Mouse (Mus musculus) spleen, postnatal 4 days (tissue): ENCODE measurements around the gene Ppfibp1.

Experiments
- DNase-seq, 2 experiments: peaks; one replicate each; pipeline ENCODE4 v3.0.0; 2022; ENCODE audit warnings: low spot score in 2 of 2

Gene Ppfibp1

DNA sequence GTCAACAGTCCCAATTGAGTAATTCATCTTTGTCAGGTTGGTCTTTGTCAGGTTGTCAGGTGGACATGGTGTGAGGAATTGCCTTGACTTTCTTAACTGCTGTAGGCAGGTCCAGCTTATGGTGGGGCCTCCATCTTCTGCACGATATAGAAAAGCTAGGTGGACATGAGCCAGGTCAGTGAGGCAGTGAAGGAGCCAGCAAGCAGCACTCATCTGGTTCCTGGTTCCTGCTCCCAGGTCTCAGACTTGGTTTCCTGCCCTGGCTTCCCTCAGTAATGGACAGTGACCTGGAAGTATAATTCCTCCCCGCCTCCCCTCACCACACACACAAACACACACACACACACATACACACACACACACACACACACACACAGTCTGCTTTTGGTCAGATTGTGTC is 107.1 kb downstream of the Ppfibp1 start:
- DNase-seq = no peak

DNA sequence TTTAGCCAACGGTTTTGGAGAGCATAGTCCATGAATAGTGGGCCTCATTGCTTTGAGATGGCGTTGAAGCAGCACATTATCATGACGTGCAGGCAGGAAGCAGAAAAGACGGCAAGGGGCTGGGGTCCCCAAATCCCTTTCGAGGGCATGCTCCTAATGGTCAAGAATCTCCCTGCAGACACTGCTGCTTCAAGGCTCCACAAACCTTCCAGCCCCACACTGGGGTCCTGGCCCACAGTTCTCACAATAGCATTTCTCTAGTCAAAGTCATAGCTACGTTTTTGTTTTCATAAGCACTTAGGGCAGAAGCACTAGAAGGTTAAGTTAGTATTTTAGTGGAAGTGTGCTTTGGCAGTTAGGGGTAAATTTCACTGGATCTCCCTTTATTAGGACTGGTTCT is 107.6 kb downstream of the Ppfibp1 start:
- DNase-seq = no peak

GRCm38 (mm10) chr6:146997006-146997405 is 108.7 kb downstream of the Ppfibp1 start:
- DNase-seq = no peak

GRCm38 (mm10) chr6:146998710-146999109 is 110.4 kb downstream of the Ppfibp1 start:
- DNase-seq = no peak

- DNase-seq = no peak
Observed at GRCm38 (mm10) chr6:146999302-146999701, 111.0 kb downstream of the Ppfibp1 start.

DNA sequence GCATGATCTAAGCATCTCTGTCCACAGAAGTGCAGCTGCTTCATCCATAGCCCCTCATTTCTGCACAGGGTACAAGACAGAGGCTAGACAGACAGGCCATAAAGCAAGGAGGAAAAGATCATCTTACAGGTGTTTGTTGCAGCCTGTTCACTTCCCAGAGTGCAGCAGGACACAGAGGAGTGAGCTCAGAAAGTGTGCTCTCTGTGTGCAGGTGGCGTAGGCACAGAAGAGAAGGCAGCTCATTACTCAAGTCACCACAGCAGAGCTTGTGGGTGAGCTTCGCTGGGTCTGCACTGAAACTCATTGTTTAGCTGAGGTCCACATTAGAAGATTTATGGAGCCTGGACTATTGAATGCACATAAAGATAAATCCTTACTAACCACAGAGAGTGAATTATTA is 111.5 kb downstream of the Ppfibp1 start:
- no peak for DNase-seq

DNA sequence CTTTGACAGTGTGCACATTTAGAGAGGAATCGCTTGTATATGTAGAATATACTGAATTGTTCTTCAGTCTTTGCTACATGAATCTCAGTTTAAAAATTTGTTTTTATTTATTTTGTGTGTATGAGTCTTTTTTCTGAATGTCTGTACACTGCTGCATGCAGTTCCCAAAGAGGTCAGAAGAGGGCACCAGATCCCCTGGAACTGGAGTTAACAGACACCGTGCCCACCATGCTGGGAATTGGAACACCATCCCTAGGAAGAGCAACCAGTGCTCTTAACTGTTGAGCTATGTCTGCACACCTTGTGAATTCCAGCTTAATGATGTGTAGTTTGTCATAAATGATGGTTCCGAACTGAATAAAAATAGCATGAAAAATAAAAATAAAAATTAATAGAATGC is 119.9 kb downstream of the Ppfibp1 start:
- DNase-seq = peak; percentile 39 to 81

- no peak for DNase-seq
Observed at GRCm38 (mm10) chr6:147010358-147010757, 122.1 kb downstream of the Ppfibp1 start.

- no peak for DNase-seq
Observed at GRCm38 (mm10) chr6:147010811-147011520, 122.7 kb downstream of the Ppfibp1 start.

DNA sequence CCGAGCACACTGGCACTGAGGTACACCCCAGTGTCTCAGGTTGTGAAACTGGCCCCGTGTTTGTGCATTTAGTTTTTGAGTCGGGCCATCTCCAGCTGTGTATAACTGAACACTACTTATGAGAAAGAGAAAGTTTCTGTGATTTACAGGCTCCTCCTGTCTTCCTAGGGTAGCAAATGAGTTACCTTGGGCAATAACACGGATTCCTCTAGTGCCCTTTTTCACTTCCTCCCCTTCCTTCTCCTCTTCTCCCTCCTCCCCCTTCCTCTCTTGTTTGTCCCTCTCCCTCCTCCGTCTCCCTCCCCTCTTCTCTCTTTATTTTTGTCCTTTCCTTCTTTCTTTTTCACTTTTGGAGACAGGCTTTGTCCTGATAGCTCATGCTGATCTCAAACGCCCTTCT is 123.3 kb downstream of the Ppfibp1 start:
- no peak for DNase-seq

DNA sequence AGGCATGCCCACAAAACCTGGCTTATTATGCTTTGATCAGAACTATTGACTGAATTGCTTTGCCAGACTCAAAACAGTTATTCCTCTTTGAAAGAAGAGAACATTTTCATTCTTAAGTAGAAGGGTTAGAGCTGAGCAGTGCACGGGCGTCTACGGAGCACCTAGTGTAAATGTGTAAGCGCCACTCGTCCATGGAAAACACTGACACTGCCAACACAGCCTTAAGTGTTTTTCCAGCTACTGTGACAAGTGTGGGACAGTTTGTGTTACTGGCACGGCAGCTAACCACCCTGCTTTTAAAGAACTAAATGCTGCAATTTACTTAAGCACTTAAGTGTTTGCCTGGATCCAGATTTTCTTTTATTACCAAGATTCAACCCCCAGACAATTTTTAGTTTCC is 123.7 kb downstream of the Ppfibp1 start:
- DNase-seq = no peak

GRCm38 (mm10) chr6:147013546-147013945 is 125.3 kb downstream of the Ppfibp1 start:
- no peak for DNase-seq

GRCm38 (mm10) chr6:147017906-147018305 is 129.6 kb downstream of the Ppfibp1 start:
- DNase-seq = no peak

DNA sequence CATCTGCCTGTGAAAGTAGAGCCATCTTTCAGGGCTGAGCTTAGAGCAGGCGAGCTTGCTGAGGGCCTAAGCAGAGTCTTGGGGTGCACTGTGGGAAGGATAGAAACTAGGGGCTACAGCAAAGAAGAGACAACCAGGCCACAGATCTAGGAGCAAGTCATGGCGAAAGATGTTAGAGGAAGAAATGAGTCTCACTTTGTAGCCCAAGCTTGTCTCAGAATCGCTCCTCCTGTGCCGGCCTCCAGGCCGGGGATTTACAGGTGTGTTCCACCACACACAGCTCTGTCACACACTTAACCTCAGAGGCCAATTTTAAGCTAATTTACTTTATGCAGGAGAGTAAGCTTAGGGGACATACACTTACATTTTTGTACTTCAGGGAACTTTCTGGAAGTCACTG is 130.1 kb downstream of the Ppfibp1 start:
- no peak for DNase-seq

DNA sequence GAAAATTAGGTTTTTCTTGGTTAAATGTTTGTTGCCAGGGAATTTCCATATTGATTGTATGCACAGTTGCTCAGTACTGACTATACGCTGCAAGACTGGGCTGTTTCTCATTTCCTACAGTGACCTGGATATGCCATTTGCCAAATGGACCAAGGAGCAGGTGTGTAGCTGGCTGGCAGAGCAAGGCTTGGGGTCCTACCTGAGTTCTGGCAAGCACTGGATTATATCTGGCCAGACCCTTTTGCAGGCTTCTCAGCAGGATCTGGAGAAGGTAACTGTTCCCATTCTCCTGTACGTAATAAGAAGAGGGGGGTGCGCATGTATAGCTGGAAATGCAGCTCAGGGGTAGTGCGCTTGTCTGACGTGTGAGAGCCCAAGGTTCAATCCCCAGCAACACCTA is 132.9 kb downstream of the Ppfibp1 start:
- DNase-seq = peak in 1 of 2 experiments; percentile 43

DNA sequence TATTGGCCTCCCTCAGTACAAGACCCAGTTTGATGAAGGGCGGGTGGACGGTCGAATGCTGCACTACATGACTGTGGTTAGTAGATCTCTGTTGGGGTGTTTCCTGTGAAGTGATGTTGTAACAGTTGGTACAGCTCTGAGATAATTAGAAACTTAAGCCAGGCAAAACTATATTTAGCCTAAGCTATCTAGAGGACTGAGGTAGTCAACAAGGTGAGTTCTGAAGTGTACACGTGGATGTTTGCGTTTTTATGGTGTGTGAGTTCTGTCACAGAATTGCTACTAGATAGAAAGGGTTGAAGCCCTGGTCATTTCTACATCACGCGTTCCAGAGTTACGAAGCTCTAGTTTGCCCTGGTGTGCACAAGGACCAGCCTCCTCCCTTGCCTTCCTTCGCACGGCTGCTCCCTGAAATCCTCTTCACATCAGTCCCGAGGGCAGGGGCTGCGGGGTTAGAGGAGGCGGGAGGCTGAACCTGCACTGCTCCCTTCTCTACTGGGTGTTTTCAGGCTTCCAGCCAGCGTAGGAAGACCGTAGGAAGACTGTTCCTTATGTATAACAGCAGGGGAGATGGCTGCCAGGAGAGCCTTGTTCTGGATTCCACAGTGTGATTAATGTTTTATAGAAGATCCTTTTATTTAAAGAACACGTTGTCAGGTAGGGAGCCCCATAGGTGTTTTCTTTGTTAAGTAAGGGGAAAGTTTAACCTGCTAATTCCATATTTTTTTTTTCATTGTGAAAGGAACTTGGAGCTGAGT is 134.3 kb downstream of the Ppfibp1 start:
- DNase-seq = peak in 1 of 2 experiments; percentile 43

DNA sequence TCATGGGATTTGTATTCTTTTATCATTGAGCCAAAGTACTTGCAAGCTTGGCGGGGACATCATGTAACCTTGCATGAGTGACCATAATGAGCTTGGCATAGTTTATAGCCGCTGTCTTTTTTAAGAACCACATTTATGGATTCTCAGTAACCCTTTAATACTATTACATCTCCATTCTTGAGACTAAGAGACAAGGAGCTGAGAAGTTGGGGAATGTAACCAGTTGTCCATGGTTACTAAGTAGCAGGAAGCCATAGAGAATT is 134.8 kb downstream of the Ppfibp1 start:
- DNase-seq = no peak

DNA sequence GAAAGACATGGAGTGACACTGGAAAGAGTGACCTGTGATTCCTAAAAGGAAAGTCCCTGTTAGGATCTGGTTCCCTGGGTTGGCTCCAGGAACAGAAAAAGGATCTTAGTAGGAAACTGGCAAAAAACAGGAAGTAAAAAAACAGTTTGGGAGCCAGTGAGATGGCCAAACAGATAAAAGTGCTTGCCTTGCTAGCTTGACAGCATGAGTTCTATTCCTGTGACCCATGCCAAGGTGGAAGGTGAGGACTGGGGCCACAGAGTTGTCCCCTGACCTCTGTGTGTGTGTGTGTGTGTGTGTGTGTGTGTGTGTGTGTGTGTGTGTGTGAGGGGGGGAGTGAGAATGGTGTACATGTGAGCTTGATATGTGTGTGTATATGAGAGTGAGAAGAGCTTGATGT is 135.3 kb downstream of the Ppfibp1 start:
- no peak for DNase-seq

DNA sequence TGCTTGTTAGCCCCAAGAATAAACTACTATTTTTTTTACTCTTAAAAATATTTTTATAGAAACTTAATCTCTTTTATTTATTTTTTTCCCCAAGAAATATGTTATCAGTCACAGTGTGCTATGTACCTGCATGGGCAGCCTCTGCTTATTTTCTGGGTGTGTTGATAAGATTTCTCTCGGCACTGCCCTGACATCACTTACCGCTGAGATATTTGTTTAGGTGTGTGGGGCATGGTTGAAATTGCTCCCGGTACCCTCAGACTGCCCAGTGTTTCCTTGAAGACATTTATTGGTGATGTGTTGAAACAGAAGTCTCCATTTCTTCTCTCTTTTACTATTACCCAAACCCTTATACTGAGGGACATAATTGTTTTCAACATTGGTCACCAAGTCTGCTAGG is 136.5 kb downstream of the Ppfibp1 start:
- DNase-seq = no peak

GRCm38 (mm10) chr6:147028396-147028795 is 140.1 kb downstream of the Ppfibp1 start:
- DNase-seq = no peak

DNA sequence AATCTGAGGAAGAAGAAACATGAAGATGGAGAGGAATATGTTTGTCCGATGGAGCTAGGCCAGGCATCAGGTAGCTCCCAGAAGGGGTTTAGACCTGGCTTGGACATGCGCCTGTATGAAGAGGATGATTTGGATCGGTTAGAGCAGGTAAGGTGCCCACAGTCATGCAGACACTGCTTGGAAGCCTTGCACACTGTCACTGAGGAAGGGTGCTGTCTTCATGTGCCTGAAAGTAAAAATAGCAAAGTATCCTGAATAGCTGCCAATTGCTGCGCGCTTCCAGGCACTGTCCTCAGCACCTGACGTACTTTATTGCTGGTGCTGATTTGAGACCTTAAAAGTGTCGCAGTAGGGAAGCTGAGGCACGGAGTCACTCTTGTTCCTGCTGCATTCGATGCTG is 141.3 kb downstream of the Ppfibp1 start:
- DNase-seq = peak in 1 of 2 experiments; percentile 31

- DNase-seq = no peak
Observed at GRCm38 (mm10) chr6:147030096-147030885, 142.0 kb downstream of the Ppfibp1 start.
